ENCODE assay signal across 20 mouse cellular contexts in the genomic region with DNA sequence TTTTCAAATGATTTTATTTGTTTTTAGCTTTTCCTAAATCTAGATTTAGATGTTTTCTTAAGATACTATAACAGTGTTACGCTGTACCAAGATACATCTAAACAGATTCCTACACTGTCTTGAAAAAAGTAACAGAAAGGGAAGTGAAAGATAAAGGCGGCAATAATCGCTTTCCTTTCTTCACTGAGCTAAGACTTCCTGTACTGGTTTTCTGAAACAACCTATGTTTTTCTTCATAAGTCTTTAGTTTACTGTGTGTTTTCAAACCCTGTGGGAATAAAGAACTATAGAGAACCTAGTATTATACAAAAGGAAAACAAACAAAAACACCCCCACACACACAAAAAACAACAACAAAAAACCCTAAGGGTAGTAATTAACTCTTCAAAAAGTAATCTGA. TPM values are rescaled to one million over a fixed set of nuclear protein-coding genes. Genes with fewer than 3 reads are reported as not detected.
A peak's percentile ranks its signal among the peaks of the same experiment; 100 is the strongest.
DNase-seq lines count a peak whose midpoint lies in the region; ATAC-seq and TF ChIP-seq lines count a peak whose summit lies in the region.
"Had no signal": no experiment of that assay in that cellular context is flagged by ENCODE, and none has a peak within 500 bp of the region (broad histone marks: within the 10 kb centered on the region; RNA-seq: fewer than 3 reads in every experiment).

No protein-coding gene starts in this region.

- H3K36me3 ChIP-seq in thymus, adult 2 months (ENCODE audit: control insufficient read depth, insufficient read depth, low read length), result peaks cover 3% of the 10 kb centered on the region; the same call in 1 of the 2 replicates
- H3K36me3 ChIP-seq in small intestine, adult 2 months (ENCODE audit: control insufficient read depth, insufficient read depth, low read length), result 0 out of 2 replicates have a peak, but pooled peaks cover 1% of the 10 kb centered on the region
- peaks cover 8% of the 10 kb centered on the region; the same call in 1 of the 2 replicates for H3K36me3 ChIP-seq in heart, embryonic 10.5 days
- H3K36me3 ChIP-seq: forebrain, embryonic 15.5 days had no signal

- TF ChIP-seq CTCF in thymus, adult 2 months (IDR thresholded peaks at IDR 0.05; ENCODE audit: borderline replicate concordance, control insufficient read depth, extremely low read depth, insufficient read depth, low read length, poor library complexity), result no peak
- no peak for TF ChIP-seq CTCF in small intestine, adult 2 months (IDR thresholded peaks at IDR 0.05; ENCODE audit: extremely low read depth, insufficient read length, insufficient replicate concordance, low read depth, low read length)

- WGBS in thymus, adult 2 months, result 6% methylated on average over 3 of the region's 3 CpGs
- 72% methylated on average over 3 of the region's 3 CpGs for WGBS in small intestine, adult 2 months
- 68% methylated on average over 3 of the region's 3 CpGs for WGBS in heart, embryonic 10.5 days

- H3K9me3 ChIP-seq in heart, embryonic 10.5 days, result no peaks in the 10 kb centered on the region
- H3K9me3 ChIP-seq: forebrain, embryonic 15.5 days; G1E; megakaryocyte, embryonic 14.5 days had no signal

- H3K27ac ChIP-seq in thymus, adult 2 months (ENCODE audit: control insufficient read depth, insufficient read depth, low read length), result peak overlapping the region; percentile 81
- H3K27ac ChIP-seq in small intestine, adult 2 months (ENCODE audit: insufficient read depth, low read depth, low read length), result peak overlapping the region; percentile 37; the same call in 1 of the 2 replicates
- no peak overlapping the region for H3K27ac ChIP-seq in heart, embryonic 10.5 days
- H3K27ac ChIP-seq: forebrain, embryonic 15.5 days; layer of hippocampus, adult 2 months had no signal

- ATAC-seq in inflammation-experienced regulatory T-cells, adult 6 months, result peak; percentile 22
- ATAC-seq: forebrain, embryonic 15.5 days had no signal

- H3K27me3 ChIP-seq in thymus, adult 2 months (ENCODE audit: control insufficient read depth, insufficient read depth, low read length), result no peaks in the 10 kb centered on the region
- H3K27me3 ChIP-seq in small intestine, adult 2 months (ENCODE audit: control insufficient read depth, insufficient read depth, low read length), result no peaks in the 10 kb centered on the region
- no peaks in the 10 kb centered on the region for H3K27me3 ChIP-seq in heart, embryonic 10.5 days (ENCODE audit: insufficient read depth, poor library complexity, severe bottlenecking)
- H3K27me3 ChIP-seq: forebrain, embryonic 15.5 days; megakaryocyte, embryonic 14.5 days had no signal

- no peak for TF ChIP-seq POLR2A in thymus, adult 2 months (IDR thresholded peaks at IDR 0.05; ENCODE audit: control insufficient read depth, extremely low read depth, insufficient read depth, low read length, poor library complexity)
- TF ChIP-seq POLR2A in small intestine, adult 2 months (IDR thresholded peaks at IDR 0.05; ENCODE audit: low read depth, low read length), result no peak

- no peak for DNase-seq in thymus, adult 2 months
- no peak for DNase-seq in thymus, postnatal 10 days (ENCODE audit: low spot score in 2 of 2)
- DNase-seq in MEL-GATA-1-ER (ENCODE audit: extremely low read depth, low read depth), result peak; percentile 27
- DNase-seq in heart, embryonic 10.5 days (ENCODE audit: low spot score), result no peak
- no peak for DNase-seq in left cerebral cortex, postnatal 36 days (ENCODE audit: low spot score in 2 of 2)
- DNase-seq in cerebellum, postnatal 25 days, result no peak
- DNase-seq: cerebellum, postnatal 10 days; embryo, embryonic 11 days; gastrocnemius, postnatal 25 days; kidney, adult 2 months; kidney, postnatal 10 days; left cerebral cortex, postnatal 4 days; midbrain, embryonic 14.5 days; thymus, postnatal 25 days had no signal

- intact Hi-C loops in left cerebral cortex, postnatal 36 days (cut with DNase I), result no loop called here

- peaks cover 20% of the 10 kb centered on the region for H3K4me1 ChIP-seq in thymus, adult 2 months (replicated peaks; ENCODE audit: control insufficient read depth, insufficient read depth, low read length)
- peaks cover 6% of the 10 kb centered on the region; the same call in 1 of the 2 replicates for H3K4me1 ChIP-seq in small intestine, adult 2 months (ENCODE audit: control insufficient read depth, insufficient read depth, insufficient read length, low read length)
- H3K4me1 ChIP-seq in heart, embryonic 10.5 days, result no peaks in the 10 kb centered on the region
- H3K4me1 ChIP-seq: forebrain, embryonic 15.5 days had no signal

- H3K4me3 ChIP-seq in thymus, adult 2 months (ENCODE audit: control insufficient read depth, insufficient read depth, low read length), result no peak overlapping the region
- no peak overlapping the region for H3K4me3 ChIP-seq in small intestine, adult 2 months (ENCODE audit: low read depth, low read length)
- no peak overlapping the region for H3K4me3 ChIP-seq in heart, embryonic 10.5 days
- H3K4me3 ChIP-seq: forebrain, embryonic 15.5 days; layer of hippocampus, adult 2 months had no signal

RNA-seq across cellular contexts. Expression of a gene that starts 8.4 kb away (rescaled TPM):
- polyA plus RNA-seq in thymus, adult 2 months (2012; rRNA removed), result 65.0 and 65.3 TPM in 2 replicates
- 100 to 1,000 TPM in 2 of 3 experiments, 10 to 100 TPM in 1; 98.6 to 123 (median 113) TPM for polyA plus RNA-seq in inflammation-experienced regulatory T-cells, adult 6 months (2017; shearing (Covaris generic))
- polyA plus RNA-seq in small intestine, adult 2 months (2012; rRNA removed), result 3.7 and 9.4 TPM in 2 replicates
- polyA plus RNA-seq in heart, embryonic 10.5 days (2016; fragmentation: Nextera tagmentation; extraction: Ambion mirVana), result 48.1 and 57.5 TPM in 2 replicates
- 10 to 100 TPM; 15.2 TPM for total RNA-seq in left cerebral cortex, postnatal 36 days (2021)

RNA-seq across cellular contexts. Expression of a gene that starts 16.8 kb away (rescaled TPM):
- polyA plus RNA-seq in thymus, adult 2 months (2012; rRNA removed), result 3.6 and 5.1 TPM in 2 replicates
- polyA plus RNA-seq in inflammation-experienced regulatory T-cells, adult 6 months (2017; shearing (Covaris generic)), result 1 to 10 TPM; 2.6 to 8.1 (median 3.1) TPM
- polyA plus RNA-seq in small intestine, adult 2 months (2012; rRNA removed), result 0.10 and 0.18 TPM in 2 replicates
- 8.4 and 11.0 TPM in 2 replicates for polyA plus RNA-seq in heart, embryonic 10.5 days (2016; fragmentation: Nextera tagmentation; extraction: Ambion mirVana)
- total RNA-seq in left cerebral cortex, postnatal 36 days (2021), result 1 to 10 TPM; 2.6 to 4.3 TPM
